Mouse (Mus musculus) heart, postnatal 0 days (tissue): Measurements from ENCODE around the gene Smo. TPM values are rescaled to one million over a fixed set of nuclear protein-coding genes. Genes with fewer than 3 reads are reported as not detected.
A peak's percentile ranks its signal among the peaks of the same experiment; 100 is the strongest.

Source experiments
- ATAC-seq: fragments of 200-750 bp; cut with Nextera tagmentation; 2 replicates; pipeline ENCODE4 v1.8.0; 2017; ENCODE audit warnings: low read depth, moderate number of reproducible peaks, moderate library complexity; ENCODE audit not compliant: insufficient read depth
- DNase-seq: peaks from one replicate; pipeline ENCODE4 v3.0.0-alpha.2; 2016; ENCODE audit warnings: low spot score
- H3K27ac ChIP-seq: fragments of 300-500 bp; sonication (generic); 2 replicates; pipeline ENCODE4 v1.5.1; 2014; ENCODE audit warnings: low read depth, mild to moderate bottlenecking
- H3K27me3 ChIP-seq: fragments of 300-500 bp; sonication (generic); 2 replicates; pipeline ENCODE4 v1.6.1; 2014; ENCODE audit warnings: low read length, mixed read lengths; ENCODE audit not compliant: control insufficient read depth, insufficient read depth
- H3K36me3 ChIP-seq: fragments of 300-500 bp; sonication (generic); replicated peaks from 2 replicates; pipeline ENCODE4 v1.6.1; 2014; ENCODE audit warnings: low read length, mixed read lengths; ENCODE audit not compliant: control insufficient read depth, insufficient read depth
- H3K4me1 ChIP-seq: fragments of 300-500 bp; sonication (generic); 2 replicates; pipeline ENCODE4 v1.6.1; 2014; ENCODE audit warnings: antibody characterized with exemption; ENCODE audit not compliant: control insufficient read depth, insufficient read depth
- H3K4me2 ChIP-seq: fragments of 300-500 bp; sonication (generic); 2 replicates; pipeline ENCODE4 v1.6.1; 2014; ENCODE audit warnings: low read depth, mild to moderate bottlenecking, low read length, moderate library complexity
- H3K4me3 ChIP-seq: fragments of 300-500 bp; sonication (generic); 2 replicates; pipeline ENCODE4 v1.5.1; 2014; ENCODE audit warnings: low read depth, low read length
- H3K9ac ChIP-seq: fragments of 300-500 bp; sonication (generic); replicated peaks from 2 replicates; pipeline ENCODE4 v1.6.1; 2014; ENCODE audit warnings: low read depth, low read length, mixed read lengths
- H3K9me3 ChIP-seq: fragments of 300-500 bp; sonication (generic); replicated peaks from 2 replicates; pipeline ENCODE4 v1.6.1; 2016; ENCODE audit warnings: low read length; ENCODE audit not compliant: control insufficient read depth
- CTCF ChIP-seq: IDR thresholded peaks from 2 replicates; pipeline ENCODE4 v1.5.1; 2016; ENCODE audit warnings: antibody characterized with exemption, control low read depth, low read depth
- EP300 ChIP-seq: IDR thresholded peaks from 2 replicates; pipeline ENCODE4 v1.6.1; 2016; ENCODE audit warnings: antibody characterized with exemption, low read depth
- WGBS: fragments of 180-500 bp; shearing (Covaris S2); extraction: QIAGEN DNeasy Blood & Tissue Kit; methylation state at CpG from one replicate; pipeline ENCODE4 v1.1.7; 2014; 5-methylcytosine and 5-hydroxymethylcytosine counted together
- polyA plus RNA-seq: library from polyadenylated mRNA; unstranded; fragments of >200 nt; fragmentation: Nextera tagmentation; extraction: Ambion mirVana; gene quantifications from 2 replicates; pipeline ENCODE4 v1.2.1, GENCODE M21; 2015
- total RNA-seq: library from RNA; depleted of rRNA; stranded (reverse); fragments of >200 nt; gene quantifications from 2 replicates; pipeline ENCODE4 v1.2.3, GENCODE M21; 2014; ENCODE audit warnings: low replicate concordance

Gene Smo
- total and polyA plus RNA-seq, 2 experiments from 2014 or later: 7.1 to 50.9 TPM

- no peak for ATAC-seq
- TF ChIP-seq CTCF (no peak), EP300 (no peak)
- DNase-seq: no peak
- Histone ChIP-seq H3K4me1 (no peaks in the 10 kb centered on the region), H3K4me2 (no peak overlapping the region), H3K27me3 (no peaks in the 10 kb centered on the region), H3K36me3 (no peaks in the 10 kb centered on the region), H3K4me3 (no peak overlapping the region), H3K9me3 (no peaks in the 10 kb centered on the region), H3K9ac (no peak overlapping the region), H3K27ac (no peak overlapping the region)
- 73% methylated on average over 3 of the region's 3 CpGs for WGBS
These were observed 33.2 kb upstream of the Smo start for GRCm38 (mm10) chr6:29702126-29702525.

GRCm38 (mm10) chr6:29704143-29704542 lies 31.2 kb upstream of the Smo start:
- Histone ChIP-seq H3K9ac (no peak overlapping the region), H3K36me3 (no peaks in the 10 kb centered on the region), H3K4me2 (no peak overlapping the region), H3K27ac (no peak overlapping the region), H3K4me1 (no peaks in the 10 kb centered on the region), H3K4me3 (no peak overlapping the region), H3K27me3 (no peaks in the 10 kb centered on the region), H3K9me3 (no peaks in the 10 kb centered on the region)
- TF ChIP-seq CTCF (no peak), EP300 (no peak)
- 79% methylated on average over 5 of the region's 5 CpGs for WGBS
- no peak for ATAC-seq
- no peak for DNase-seq

- H3K9me3 ChIP-seq: no peaks in the 10 kb centered on the region
- H3K4me1 ChIP-seq: no peaks in the 10 kb centered on the region
- no peak overlapping the region for H3K9ac ChIP-seq
- H3K36me3 ChIP-seq: no peaks in the 10 kb centered on the region
- no peak for ATAC-seq
- H3K27me3 ChIP-seq: no peaks in the 10 kb centered on the region
- no peak for TF ChIP-seq CTCF
- TF ChIP-seq EP300: no peak
- H3K27ac ChIP-seq: no peak overlapping the region
- H3K4me3 ChIP-seq: no peak overlapping the region
- no peak for DNase-seq
- WGBS: 27% methylated on average over 2 of the region's 2 CpGs
- no peak overlapping the region for H3K4me2 ChIP-seq
These were observed 27.4 kb upstream of the Smo start for GRCm38 (mm10) chr6:29707902-29708301.

GRCm38 (mm10) chr6:29711318-29711717 lies 24.0 kb upstream of the Smo start:
- no peak overlapping the region for H3K9ac ChIP-seq
- H3K9me3 ChIP-seq: no peaks in the 10 kb centered on the region
- 77% methylated on average over 3 of the region's 3 CpGs for WGBS
- H3K4me2 ChIP-seq: no peak overlapping the region
- no peak overlapping the region for H3K27ac ChIP-seq
- ATAC-seq: no peak
- DNase-seq: no peak
- TF ChIP-seq CTCF (no peak), EP300 (no peak)
- no peaks in the 10 kb centered on the region for H3K27me3 ChIP-seq
- no peaks in the 10 kb centered on the region for H3K36me3 ChIP-seq
- no peaks in the 10 kb centered on the region for H3K4me1 ChIP-seq
- H3K4me3 ChIP-seq: no peak overlapping the region

- DNase-seq (peak; percentile 78), ATAC-seq (peak; percentile 30)
- Histone ChIP-seq H3K9me3 (no peaks in the 10 kb centered on the region), H3K27ac (no peak overlapping the region), H3K27me3 (no peaks in the 10 kb centered on the region), H3K36me3 (no peaks in the 10 kb centered on the region), H3K4me3 (no peak overlapping the region), H3K4me1 (no peaks in the 10 kb centered on the region), H3K9ac (no peak overlapping the region), H3K4me2 (no peak overlapping the region)
- TF ChIP-seq CTCF (peak; percentile 79), EP300 (no peak)
- WGBS: 36% methylated on average over 3 of the region's 3 CpGs
These were observed 23.2 kb upstream of the Smo start for GRCm38 (mm10) chr6:29712011-29712584.

- Histone ChIP-seq H3K27me3 (0 out of 2 replicates have a peak, but pooled peaks cover 4% of the 10 kb centered on the region), H3K9ac (no peak overlapping the region), H3K9me3 (no peaks in the 10 kb centered on the region), H3K4me3 (no peak overlapping the region), H3K4me1 (no peaks in the 10 kb centered on the region), H3K36me3 (no peaks in the 10 kb centered on the region), H3K27ac (no peak overlapping the region), H3K4me2 (no peak overlapping the region)
- 63% methylated on average over 10 of the region's 10 CpGs for WGBS
- TF ChIP-seq CTCF: no peak
- no peak for TF ChIP-seq EP300
- ATAC-seq: no peak
- no peak for DNase-seq
These were observed 18.5 kb upstream of the Smo start for GRCm38 (mm10) chr6:29716624-29717365.
